Mouse (Mus musculus): ENCODE measurements around the gene Gm42906. TPM values are rescaled to one million over a fixed set of nuclear protein-coding genes. Genes with fewer than 3 reads are reported as not detected.

Gene Gm42906
- polyA plus RNA-seq, 1 experiment: not detected

GRCm38 (mm10) chr5:151403586-151403985, 24.4 kb downstream of the Gm42906 start:
- 8% methylated on average over 2 of the region's 2 CpGs for WGBS
- H3K27ac ChIP-seq (ENCODE audit: insufficient read depth, low read depth, low read length): 0 out of 2 replicates have a peak overlapping the region, but pooled peaks have one; percentile 29

GRCm38 (mm10) chr5:151400557-151400944, 27.4 kb downstream of the Gm42906 start:
- Histone ChIP-seq H3K4me3 (ENCODE audit: insufficient read depth, low read depth, low read length) (no peak overlapping the region), H3K27ac (ENCODE audit: insufficient read depth, low read depth, low read length) (no peak overlapping the region), H3K4me1 (ENCODE audit: control insufficient read depth, insufficient read depth, low read length) (no peaks in the 10 kb centered on the region)
- TF ChIP-seq POLR2A (IDR thresholded peaks at IDR 0.05; ENCODE audit: insufficient read depth, low read depth, low read length) (no peak), CTCF (IDR thresholded peaks at IDR 0.05; ENCODE audit: insufficient read depth, low read depth, low read length) (no peak)
- 83% methylated on average over 2 of the region's 2 CpGs for WGBS

More at GRCm38 (mm10) chr5:151403586-151403985, 24.4 kb downstream of the Gm42906 start:
- TF ChIP-seq CTCF (IDR thresholded peaks at IDR 0.05; ENCODE audit: insufficient read depth, low read depth, low read length) (no peak), POLR2A (IDR thresholded peaks at IDR 0.05; ENCODE audit: insufficient read depth, low read depth, low read length) (no peak)
- Histone ChIP-seq H3K4me3 (ENCODE audit: insufficient read depth, low read depth, low read length) (no peak overlapping the region), H3K4me1 (ENCODE audit: control insufficient read depth, insufficient read depth, low read length) (no peaks in the 10 kb centered on the region)

- TF ChIP-seq POLR2A (IDR thresholded peaks at IDR 0.05; ENCODE audit: insufficient read depth, low read depth, low read length): no peak
- TF ChIP-seq CTCF (IDR thresholded peaks at IDR 0.05; ENCODE audit: insufficient read depth, low read depth, low read length): no peak
These were observed 27.9 kb downstream of the Gm42906 start for GRCm38 (mm10) chr5:151399918-151400556.

GRCm38 (mm10) chr5:151396119-151396518, 31.8 kb downstream of the Gm42906 start:
- no peak overlapping the region for H3K4me3 ChIP-seq (ENCODE audit: insufficient read depth, low read depth, low read length)
- WGBS: 84% methylated on average over 4 of the region's 4 CpGs
- H3K27ac ChIP-seq (ENCODE audit: insufficient read depth, low read depth, low read length): no peak overlapping the region
- no peak for TF ChIP-seq POLR2A (IDR thresholded peaks at IDR 0.05; ENCODE audit: insufficient read depth, low read depth, low read length)
- TF ChIP-seq CTCF (IDR thresholded peaks at IDR 0.05; ENCODE audit: insufficient read depth, low read depth, low read length): no peak
- no peaks in the 10 kb centered on the region for H3K4me1 ChIP-seq (ENCODE audit: control insufficient read depth, insufficient read depth, low read length)

More at GRCm38 (mm10) chr5:151399918-151400556, 27.9 kb downstream of the Gm42906 start:
- WGBS: 85% methylated on average over 7 of the region's 7 CpGs
- no peak overlapping the region for H3K4me3 ChIP-seq (ENCODE audit: insufficient read depth, low read depth, low read length)
- no peaks in the 10 kb centered on the region for H3K4me1 ChIP-seq (ENCODE audit: control insufficient read depth, insufficient read depth, low read length)
- H3K27ac ChIP-seq (ENCODE audit: insufficient read depth, low read depth, low read length): no peak overlapping the region

- no peak overlapping the region for H3K27ac ChIP-seq (ENCODE audit: insufficient read depth, low read depth, low read length)
- WGBS: 46% methylated on average over 5 of the region's 5 CpGs
- TF ChIP-seq POLR2A (IDR thresholded peaks at IDR 0.05; ENCODE audit: insufficient read depth, low read depth, low read length) (no peak), CTCF (IDR thresholded peaks at IDR 0.05; ENCODE audit: insufficient read depth, low read depth, low read length) (no peak)
- H3K4me3 ChIP-seq (ENCODE audit: insufficient read depth, low read depth, low read length): no peak overlapping the region
- no peaks in the 10 kb centered on the region for H3K4me1 ChIP-seq (ENCODE audit: control insufficient read depth, insufficient read depth, low read length)
These were observed 33.3 kb downstream of the Gm42906 start for GRCm38 (mm10) chr5:151394690-151395089.

- Histone ChIP-seq H3K4me1 (ENCODE audit: control insufficient read depth, insufficient read depth, low read length) (no peaks in the 10 kb centered on the region), H3K27ac (ENCODE audit: insufficient read depth, low read depth, low read length) (peak overlapping the region; percentile 65; the same call in 1 of the 2 replicates), H3K4me3 (ENCODE audit: insufficient read depth, low read depth, low read length) (no peak overlapping the region)
- TF ChIP-seq POLR2A (IDR thresholded peaks at IDR 0.05; ENCODE audit: insufficient read depth, low read depth, low read length) (no peak), CTCF (IDR thresholded peaks at IDR 0.05; ENCODE audit: insufficient read depth, low read depth, low read length) (no peak)
- WGBS: 44% methylated on average over 7 of the region's 7 CpGs
These were observed 33.9 kb downstream of the Gm42906 start for GRCm38 (mm10) chr5:151393821-151394662.

- TF ChIP-seq POLR2A (IDR thresholded peaks at IDR 0.05; ENCODE audit: insufficient read depth, low read depth, low read length): no peak
- Histone ChIP-seq H3K4me3 (ENCODE audit: insufficient read depth, low read depth, low read length) (no peak overlapping the region), H3K27ac (ENCODE audit: insufficient read depth, low read depth, low read length) (no peak overlapping the region), H3K4me1 (ENCODE audit: control insufficient read depth, insufficient read depth, low read length) (no peaks in the 10 kb centered on the region)
- WGBS: 88% methylated on average over 1 of the region's 1 CpGs
These were observed 38.1 kb downstream of the Gm42906 start for GRCm38 (mm10) chr5:151389827-151390226.

- H3K27ac ChIP-seq (ENCODE audit: insufficient read depth, low read depth, low read length): no peak overlapping the region; the same call in 1 of the 2 replicates
- TF ChIP-seq CTCF (IDR thresholded peaks at IDR 0.05; ENCODE audit: insufficient read depth, low read depth, low read length) (no peak), POLR2A (IDR thresholded peaks at IDR 0.05; ENCODE audit: insufficient read depth, low read depth, low read length) (no peak)
- H3K4me3 ChIP-seq (ENCODE audit: insufficient read depth, low read depth, low read length): no peak overlapping the region
- no peaks in the 10 kb centered on the region for H3K4me1 ChIP-seq (ENCODE audit: control insufficient read depth, insufficient read depth, low read length)
- 48% methylated on average over 2 of the region's 2 CpGs for WGBS
These were observed 48.1 kb downstream of the Gm42906 start for GRCm38 (mm10) chr5:151379896-151380295.

GRCm38 (mm10) chr5:151379210-151379609, 48.8 kb downstream of the Gm42906 start:
- 89% methylated on average over 2 of the region's 2 CpGs for WGBS
- H3K27ac ChIP-seq (ENCODE audit: insufficient read depth, low read depth, low read length): no peak overlapping the region

More at GRCm38 (mm10) chr5:151379210-151379609, 48.8 kb downstream of the Gm42906 start:
- no peaks in the 10 kb centered on the region for H3K4me1 ChIP-seq (ENCODE audit: control insufficient read depth, insufficient read depth, low read length)
- no peak overlapping the region for H3K4me3 ChIP-seq (ENCODE audit: insufficient read depth, low read depth, low read length)
- TF ChIP-seq CTCF (IDR thresholded peaks at IDR 0.05; ENCODE audit: insufficient read depth, low read depth, low read length): no peak
- TF ChIP-seq POLR2A (IDR thresholded peaks at IDR 0.05; ENCODE audit: insufficient read depth, low read depth, low read length): no peak

Measured in olfactory bulb, adult 2 months (tissue).